22 mouse cellular contexts compared by ENCODE assay signal in genomic region chr6:31640745-31641144, GRCm38 (mm10).
"Had no signal": no experiment of that assay in that cellular context is flagged by ENCODE, and none has a peak within 500 bp of the region (broad histone marks: within the 10 kb centered on the region; RNA-seq: fewer than 3 reads in every experiment).

No protein-coding gene starts in this region.

- H3K9me3 ChIP-seq: limb, embryonic 10.5 days; limb, embryonic 13.5 days; neural tube, embryonic 12.5 days; neural tube, embryonic 15.5 days had no signal

- H3K27me3 ChIP-seq: neural tube, embryonic 12.5 days; neural tube, embryonic 15.5 days had no signal

- H3K4me3 ChIP-seq: limb, embryonic 10.5 days; limb, embryonic 13.5 days; neural tube, embryonic 12.5 days; neural tube, embryonic 15.5 days had no signal

- H3K4me2 ChIP-seq: limb, embryonic 13.5 days; midbrain, embryonic 11.5 days; neural tube, embryonic 12.5 days; neural tube, embryonic 15.5 days had no signal

- DNase-seq: kidney, adult 18-20 months; kidney, adult 9 months; kidney, postnatal 14 days; kidney, postnatal 4 days; layer of hippocampus, adult 9-11 months; layer of hippocampus, postnatal 36 days; lung, adult 2 months; lung, postnatal 14 days; lung, postnatal 4 days; midbrain, embryonic 14.5 days; right cerebral cortex, adult 18-20 months; right cerebral cortex, postnatal 14 days; right cerebral cortex, postnatal 4 days; thymus, adult 2 months; thymus, postnatal 14 days; thymus, postnatal 4 days had no signal

- H3K27ac ChIP-seq: limb, embryonic 10.5 days; limb, embryonic 13.5 days; neural tube, embryonic 12.5 days; neural tube, embryonic 15.5 days; stomach, postnatal 0 days had no signal

- H3K9ac ChIP-seq: limb, embryonic 13.5 days; neural tube, embryonic 12.5 days; neural tube, embryonic 15.5 days had no signal

- H3K36me3 ChIP-seq: limb, embryonic 10.5 days; limb, embryonic 13.5 days; neural tube, embryonic 12.5 days; neural tube, embryonic 15.5 days had no signal
